Mouse (Mus musculus) cerebral cortex, adult 2 months (tissue): Measurements from ENCODE around the gene Cnp.

Source experiments
- WGBS: fragments of 180-500 bp; shearing (Covaris S2); methylation state at CpG from one replicate; pipeline ENCODE4 v1.1.7; 2018; 5-methylcytosine and 5-hydroxymethylcytosine counted together

Gene Cnp

GRCm38 (mm10) chr11:100557563-100557962 lies 17.1 kb upstream of the Cnp start:
- 87% methylated on average over 3 of the region's 3 CpGs for WGBS

- WGBS: 80% methylated on average over 7 of the region's 7 CpGs
These were observed 15.2 kb upstream of the Cnp start for GRCm38 (mm10) chr11:100559476-100559875.

GRCm38 (mm10) chr11:100561748-100562147 lies 13.0 kb upstream of the Cnp start:
- WGBS: 46% methylated on average over 5 of the region's 5 CpGs

DNA sequence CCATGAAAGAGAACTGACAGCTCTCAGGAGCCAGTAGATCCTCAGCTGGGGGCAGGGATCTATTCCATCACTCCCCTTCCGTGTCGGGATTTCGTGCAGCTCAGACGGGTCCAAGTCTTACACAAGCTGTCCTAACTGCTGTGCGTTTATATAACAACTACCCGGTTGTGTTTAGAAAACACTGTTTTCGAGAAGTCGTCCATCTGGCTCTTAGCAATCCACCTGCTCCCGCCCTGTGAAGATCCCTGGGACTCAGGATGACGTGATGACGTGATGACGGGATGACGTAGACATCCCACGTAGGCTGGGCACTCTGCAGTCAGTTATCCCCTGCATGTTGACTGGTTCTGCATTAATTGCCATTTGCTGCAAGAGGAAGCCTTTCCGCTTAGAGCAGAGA lies 10.4 kb upstream of the Cnp start:
- WGBS: 46% methylated on average over 15 of the region's 15 CpGs

DNA sequence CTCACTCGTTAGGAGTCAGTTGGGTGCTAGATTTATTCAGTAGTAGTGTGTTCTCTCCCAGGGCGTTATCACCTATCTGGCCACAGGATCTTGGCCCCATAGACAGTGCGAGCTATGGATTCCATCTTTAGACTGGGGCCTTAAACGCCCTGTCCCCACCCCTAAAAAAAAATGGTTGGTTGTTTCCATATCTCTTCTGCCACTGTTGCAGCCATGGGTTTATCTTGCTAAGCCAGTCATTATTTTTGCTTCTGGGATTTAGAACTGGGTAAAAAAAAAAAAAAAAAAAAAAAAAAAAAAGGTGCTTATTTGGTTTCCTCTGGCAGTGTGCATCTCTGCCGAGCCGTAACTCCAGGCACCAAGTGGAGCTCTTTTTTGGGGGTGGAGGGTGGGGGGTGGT lies 10.0 kb upstream of the Cnp start:
- 61% methylated on average over 6 of the region's 6 CpGs for WGBS

GRCm38 (mm10) chr11:100567229-100567628 lies 7.5 kb upstream of the Cnp start:
- WGBS: 75% methylated on average over 5 of the region's 5 CpGs

DNA sequence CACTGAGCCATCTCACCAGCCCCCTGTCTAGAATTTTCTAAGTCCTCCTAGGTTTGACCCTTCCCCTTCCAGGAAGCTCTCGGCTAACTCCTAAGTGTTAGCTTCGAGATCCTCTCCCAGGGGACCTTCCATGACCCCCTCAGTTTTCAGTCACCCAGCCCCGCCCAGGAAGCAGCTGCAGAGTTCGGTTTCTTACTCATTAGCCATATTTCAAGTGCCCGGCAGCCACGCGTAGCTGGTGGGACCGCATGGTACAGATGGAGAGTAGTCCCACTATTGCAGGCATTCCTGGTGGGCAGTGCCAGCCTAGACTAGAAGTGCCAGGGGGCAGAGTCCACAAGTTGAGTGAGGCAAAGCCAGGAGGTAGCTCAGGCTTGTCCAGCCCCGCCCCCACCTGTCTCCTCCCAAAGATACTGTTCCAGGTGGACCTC lies 6.9 kb upstream of the Cnp start:
- 70% methylated on average over 9 of the region's 9 CpGs for WGBS

DNA sequence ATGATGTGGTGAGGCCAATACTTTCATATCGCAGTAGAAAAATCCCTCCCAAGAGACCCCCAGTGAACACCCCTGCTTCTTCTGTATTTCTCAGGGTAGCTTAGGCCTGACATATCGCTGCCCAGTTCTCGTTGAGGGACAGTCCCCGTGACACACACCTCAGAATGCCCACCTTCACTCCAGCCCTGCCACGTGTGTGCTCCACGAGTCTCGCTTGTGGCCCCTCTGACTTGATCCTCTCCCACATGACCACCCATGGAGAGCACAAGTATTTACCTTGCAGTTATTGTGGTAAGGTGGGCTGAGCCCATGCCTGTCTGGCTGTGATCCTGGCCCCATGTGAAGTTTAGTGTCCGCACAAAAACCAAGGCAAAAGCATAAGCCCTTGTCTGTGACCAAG lies 6.0 kb upstream of the Cnp start:
- WGBS: 93% methylated on average over 8 of the region's 8 CpGs

DNA sequence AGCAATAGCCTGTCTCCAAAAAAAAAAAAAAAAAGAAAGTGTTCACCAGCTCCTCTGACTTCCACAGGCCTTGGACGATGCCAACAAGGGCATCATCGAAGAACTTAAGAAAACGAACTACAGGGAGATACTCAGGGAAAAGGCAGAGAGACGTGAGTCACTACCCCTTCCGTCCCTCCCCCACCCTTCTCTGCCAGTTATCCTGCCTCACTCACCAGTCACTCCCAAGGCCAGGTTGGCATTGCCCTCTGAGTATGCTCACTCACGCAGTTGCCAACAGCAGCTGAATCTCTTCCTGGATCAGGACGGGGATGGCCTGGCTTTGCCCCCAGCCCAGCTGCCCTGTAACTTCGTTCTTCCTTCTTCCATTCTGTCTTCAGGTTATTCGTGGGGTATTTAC lies 4.9 kb upstream of the Cnp start:
- 61% methylated on average over 9 of the region's 9 CpGs for WGBS

DNA sequence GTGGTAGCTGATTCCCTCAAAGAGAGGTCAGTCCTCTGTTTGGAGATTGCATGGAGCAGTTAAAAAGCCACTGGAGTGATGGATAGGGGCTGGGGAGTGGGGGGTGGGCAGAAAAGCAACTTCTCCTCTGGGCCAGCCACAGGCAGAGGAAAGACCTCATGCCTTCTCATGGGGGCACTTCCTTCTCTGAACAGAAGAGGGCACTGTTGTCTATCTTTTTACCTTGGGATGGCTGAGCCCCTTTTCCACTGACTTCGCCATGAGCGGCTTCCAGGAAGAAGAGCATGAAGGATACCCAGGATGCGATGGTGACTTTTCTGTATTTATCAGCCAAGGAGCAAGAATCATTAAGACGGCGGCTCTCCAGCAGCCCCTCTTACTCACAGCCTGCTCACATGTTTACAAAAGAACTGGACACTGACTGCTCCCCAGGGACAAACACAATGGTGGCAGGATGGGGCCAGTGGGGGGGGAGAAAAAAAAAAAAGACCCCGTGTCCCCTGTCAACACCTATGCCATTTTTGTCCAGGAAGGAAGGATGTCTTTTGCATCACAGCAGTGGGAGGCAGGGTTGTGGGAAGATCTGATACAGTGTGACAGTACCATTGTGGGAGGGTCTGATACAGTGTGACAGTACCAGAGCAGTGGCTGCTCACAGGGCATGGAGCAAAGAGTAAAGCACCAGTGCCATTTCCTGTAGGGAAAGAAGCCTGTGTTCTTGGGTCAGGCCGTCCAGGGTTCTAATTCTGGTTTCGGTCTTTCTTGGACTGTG lies 4.1 kb upstream of the Cnp start:
- WGBS: 2% methylated on average over 8 of the region's 8 CpGs

DNA sequence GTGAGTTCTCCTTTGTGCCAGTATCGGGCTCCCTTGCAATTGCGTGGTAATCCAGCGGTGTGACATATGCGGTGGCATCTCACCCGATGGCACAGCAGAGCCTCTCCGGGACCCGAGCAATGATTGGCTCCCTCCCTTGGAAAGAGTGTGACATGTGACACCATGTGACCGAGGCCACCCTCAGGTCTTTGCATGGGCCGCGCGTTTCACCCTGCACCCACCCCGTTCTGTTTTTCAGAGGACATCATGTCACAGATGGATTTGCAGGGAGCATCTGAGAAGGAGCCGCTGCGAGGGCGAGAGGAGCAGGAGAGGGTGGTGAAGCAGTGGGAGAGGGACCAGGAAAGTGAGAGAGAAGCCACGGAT lies 3.5 kb upstream of the Cnp start:
- 5% methylated on average over 16 of the region's 16 CpGs for WGBS

DNA sequence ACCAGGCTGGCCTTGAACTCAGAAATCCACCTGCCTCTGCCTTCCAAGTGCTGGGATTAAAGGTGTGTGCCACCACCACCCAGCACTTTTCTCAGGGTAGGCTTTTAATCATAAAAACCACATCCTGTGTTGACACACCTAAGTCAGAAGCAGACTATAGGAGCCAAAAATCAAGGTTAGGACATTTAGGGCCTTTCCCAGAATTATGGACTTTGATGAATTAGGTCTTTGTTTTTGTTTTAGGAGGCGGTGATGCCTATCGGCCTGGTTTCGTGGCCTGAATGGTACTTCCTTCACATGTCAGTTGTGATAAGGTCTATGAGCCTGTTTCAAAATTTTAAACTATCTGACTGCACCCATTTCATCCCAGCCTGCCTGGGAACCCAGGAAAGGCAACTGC lies 516 bp upstream of the Cnp start:
- WGBS: 75% methylated on average over 3 of the region's 3 CpGs

DNA sequence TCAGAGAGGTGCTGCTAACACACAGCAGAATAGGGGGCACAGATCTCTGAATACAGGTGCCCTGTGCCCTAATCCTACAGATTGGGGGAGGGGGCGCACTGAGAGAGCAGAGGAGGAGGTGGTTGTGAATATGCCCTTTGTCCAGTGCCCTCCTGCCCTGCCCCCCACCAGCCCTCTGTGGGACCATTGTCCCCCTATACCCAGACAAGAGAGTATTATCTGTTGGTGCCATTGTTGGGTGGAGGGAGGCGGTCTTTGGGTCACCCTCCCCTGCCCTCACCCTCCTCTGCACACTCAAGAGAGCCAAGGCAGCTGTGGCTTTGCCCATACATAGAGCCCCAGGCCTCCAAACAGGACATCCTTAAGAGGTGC lies 766 bp downstream of the Cnp start:
- WGBS: 37% methylated on average over 2 of the region's 2 CpGs

- WGBS: 73% methylated on average over 21 of the region's 21 CpGs
These were observed 1.6 kb downstream of the Cnp start for GRCm38 (mm10) chr11:100576256-100576655.

DNA sequence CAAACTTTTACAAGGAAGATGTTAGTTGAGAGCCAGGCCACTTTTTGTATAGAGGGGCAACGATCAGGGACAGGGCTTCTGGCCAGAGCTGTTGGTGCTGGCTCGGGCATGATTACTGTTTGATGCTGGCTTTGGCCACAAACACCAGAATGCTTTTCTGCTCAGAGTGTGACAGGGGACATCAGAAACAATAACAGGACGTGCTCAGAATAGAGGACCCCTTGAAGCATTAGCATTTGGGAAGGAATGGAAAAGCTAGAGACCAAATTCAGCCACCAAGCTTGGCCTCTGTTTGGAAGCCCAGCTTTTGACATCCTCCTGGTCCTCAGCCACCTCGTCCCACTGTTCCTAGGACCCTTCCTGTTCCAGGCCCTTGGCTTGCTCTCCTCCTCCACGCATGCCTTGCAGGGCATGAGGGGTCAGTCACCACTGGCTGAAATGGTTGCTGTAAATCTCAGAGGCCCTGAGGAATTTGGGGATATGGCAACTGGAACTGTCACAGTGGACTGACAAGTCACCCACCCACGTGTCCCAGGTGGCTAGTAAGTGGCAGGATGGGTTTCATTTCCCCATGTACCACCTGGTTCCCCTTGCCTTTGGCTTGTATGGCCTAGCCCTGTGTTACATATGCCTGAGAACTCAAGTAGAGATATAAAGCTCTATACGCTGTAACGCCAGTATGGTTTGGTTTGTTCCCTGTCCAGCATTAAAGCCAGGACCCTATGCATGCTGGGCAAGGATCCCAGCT lies 3.3 kb downstream of the Cnp start:
- 57% methylated on average over 8 of the region's 8 CpGs for WGBS

GRCm38 (mm10) chr11:100579116-100579799 lies 4.6 kb downstream of the Cnp start:
- 74% methylated on average over 9 of the region's 9 CpGs for whole genome bisulfite sequencing

GRCm38 (mm10) chr11:100580275-100580674 lies 5.6 kb downstream of the Cnp start:
- WGBS: 83% methylated on average over 13 of the region's 13 CpGs

DNA sequence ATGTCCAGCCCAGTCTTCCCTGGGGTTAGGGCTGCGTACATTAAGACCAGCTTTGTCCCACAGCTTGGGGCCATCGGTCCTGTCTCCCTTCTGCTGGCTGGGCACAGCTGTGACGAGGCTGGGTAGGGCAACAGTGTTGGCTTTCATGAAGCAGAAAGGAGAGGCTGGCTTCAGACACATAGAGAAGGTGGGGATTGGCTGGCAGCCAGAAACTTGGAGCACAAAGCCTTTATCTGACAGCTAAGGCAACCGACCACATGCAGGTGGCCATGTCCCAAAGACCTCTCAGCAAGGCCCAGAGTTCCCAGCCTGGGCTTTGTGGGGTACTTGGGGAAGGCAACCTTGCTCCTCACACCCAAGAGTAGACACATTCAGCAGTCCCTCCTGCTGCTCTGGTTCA lies 7.1 kb downstream of the Cnp start:
- 37% methylated on average over 4 of the region's 4 CpGs for WGBS

GRCm38 (mm10) chr11:100582413-100582812 lies 7.7 kb downstream of the Cnp start:
- WGBS: 83% methylated on average over 1 of the region's 1 CpGs

GRCm38 (mm10) chr11:100582836-100583235 lies 8.1 kb downstream of the Cnp start:
- 83% methylated on average over 2 of the region's 2 CpGs for WGBS

- WGBS: 69% methylated on average over 7 of the region's 7 CpGs
These were observed 9.9 kb downstream of the Cnp start for GRCm38 (mm10) chr11:100584561-100584961.

DNA sequence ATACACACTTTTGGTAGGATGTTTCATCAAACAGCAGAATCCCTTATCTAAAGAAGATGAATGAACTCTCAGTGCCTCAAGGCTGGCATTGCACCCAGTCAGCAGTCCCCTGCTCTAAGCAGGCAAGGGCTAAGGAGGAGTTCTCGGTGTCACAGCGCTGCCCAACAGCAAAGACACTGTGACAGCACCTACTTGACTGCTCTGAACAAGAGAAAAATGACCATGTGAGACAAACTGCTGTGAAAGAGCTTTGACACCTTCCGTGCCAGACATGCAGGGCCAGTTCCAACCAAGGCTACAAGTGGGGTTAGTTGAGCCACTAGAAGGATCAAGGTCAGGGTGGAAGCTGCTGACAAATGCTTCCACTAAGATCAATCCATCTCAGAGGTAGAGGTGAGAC lies 10.4 kb downstream of the Cnp start:
- WGBS: 89% methylated on average over 3 of the region's 3 CpGs

DNA sequence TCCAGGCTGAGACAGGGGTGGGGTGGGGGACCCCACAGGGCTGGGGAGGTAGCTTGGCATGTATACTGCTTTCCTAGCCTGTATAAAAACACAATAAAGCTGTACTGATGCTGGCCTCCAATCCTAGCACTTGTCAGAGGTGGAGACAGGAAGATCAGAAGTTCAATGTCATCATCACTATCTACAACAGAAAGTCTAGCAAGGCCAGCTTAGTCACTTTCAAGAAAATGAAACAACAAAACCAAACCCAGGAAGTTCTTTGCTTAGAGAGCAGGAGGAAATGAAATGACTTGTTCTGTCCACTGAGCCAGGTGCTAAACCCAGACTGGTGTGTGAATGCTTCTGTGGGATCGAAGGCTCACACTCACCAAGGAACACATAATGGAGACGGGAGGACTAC lies 13.8 kb downstream of the Cnp start:
- WGBS: 77% methylated on average over 2 of the region's 2 CpGs
